Mouse (Mus musculus) myocyte (in vitro differentiated cells): Measurements from ENCODE around the gene Pwwp2a. TPM values are rescaled to one million over a fixed set of nuclear protein-coding genes. Genes with fewer than 3 reads are reported as not detected.

ENCODE experiments used
- H3K27me3 ChIP-seq: one replicate; pipeline ENCODE4 v1.6.1; 2011; ENCODE audit not compliant: control insufficient read depth, insufficient read depth, insufficient read length
- H3K36me3 ChIP-seq: one replicate; pipeline ENCODE4 v1.6.1; 2011; ENCODE audit not compliant: control insufficient read depth, insufficient read depth
- H3K4me2 ChIP-seq: one replicate; pipeline ENCODE4 v1.6.1; 2011; ENCODE audit warnings: low read depth, control low read depth
- H3K4me3 ChIP-seq: one replicate; pipeline ENCODE4 v1.5.1; 2011; ENCODE audit warnings: mild to moderate bottlenecking, control low read depth, moderate library complexity
- H3K79me2 ChIP-seq: one replicate; pipeline ENCODE4 v1.6.1; 2011; ENCODE audit not compliant: control insufficient read depth, insufficient read depth
- H3ac ChIP-seq: one replicate; pipeline ENCODE4 v1.6.1; 2011; ENCODE audit not compliant: control insufficient read depth, insufficient read length
- CEBPB ChIP-seq: IDR thresholded peaks from 2 replicates; pipeline ENCODE4 v1.6.1; 2011; ENCODE audit warnings: mild to moderate bottlenecking, moderate library complexity; ENCODE audit not compliant: poor library complexity, insufficient read depth, severe bottlenecking
- E2F4 ChIP-seq: IDR thresholded peaks from one replicate; pipeline ENCODE4 v1.6.1; 2011; ENCODE audit warnings: mild to moderate bottlenecking, control low read depth, moderate library complexity; ENCODE audit not compliant: insufficient read depth
- MAX ChIP-seq: IDR thresholded peaks from one replicate; pipeline ENCODE4 v1.6.1; 2011; ENCODE audit warnings: low read depth, mild to moderate bottlenecking, control low read depth
- MYOD1 ChIP-seq, 3 experiments: IDR thresholded peaks; one replicate each; pipeline ENCODE4 v1.6.1; 2011; ENCODE audit warnings: control low read depth in 2 of 3, low read depth in 2 of 3, mild to moderate bottlenecking in 2 of 3, moderate library complexity in 1 of 3; ENCODE audit not compliant: insufficient read length in 2 of 3, control insufficient read depth in 1 of 3
- MYOG ChIP-seq, 3 experiments: IDR thresholded peaks; one replicate each; pipeline ENCODE4 v1.6.1; 2011; ENCODE audit warnings: control low read depth in 2 of 3, low read depth in 2 of 3, mild to moderate bottlenecking in 2 of 3; ENCODE audit not compliant: insufficient read length in 2 of 3, control insufficient read depth in 1 of 3, insufficient read depth in 1 of 3
- POLR2A ChIP-seq: IDR thresholded peaks from one replicate; pipeline ENCODE4 v1.6.1; 2011; ENCODE audit warnings: low read depth, mild to moderate bottlenecking, control low read depth, moderate library complexity; ENCODE audit not compliant: insufficient read length
- POLR2AphosphoS2 ChIP-seq: IDR thresholded peaks from one replicate; pipeline ENCODE4 v1.6.1; 2011; ENCODE audit warnings: low read depth, control low read depth; ENCODE audit not compliant: insufficient read length
- REST ChIP-seq: IDR thresholded peaks from one replicate; pipeline ENCODE4 v1.6.1; 2011; ENCODE audit warnings: mild to moderate bottlenecking, control low read depth, moderate library complexity; ENCODE audit not compliant: insufficient read depth, insufficient read length
- SRF ChIP-seq: IDR thresholded peaks from one replicate; pipeline ENCODE4 v1.6.1; 2011; ENCODE audit warnings: low read depth; ENCODE audit not compliant: control insufficient read depth, insufficient read length
- TCF12 ChIP-seq: IDR thresholded peaks from one replicate; pipeline ENCODE4 v1.6.1; 2011; ENCODE audit warnings: mild to moderate bottlenecking, control low read depth; ENCODE audit not compliant: poor library complexity, insufficient read depth, severe bottlenecking
- TCF3 ChIP-seq: IDR thresholded peaks from one replicate; pipeline ENCODE4 v1.6.1; 2011; ENCODE audit warnings: low read depth, control low read depth; ENCODE audit not compliant: insufficient read length
- USF1 ChIP-seq: IDR thresholded peaks from one replicate; pipeline ENCODE4 v1.6.1; 2011; ENCODE audit warnings: low read depth, mild to moderate bottlenecking, control low read depth, moderate library complexity
- polyA plus RNA-seq: library from polyadenylated mRNA; unstranded; fragments of >200 nt; fragmentation: generic; extraction: Trizol; gene quantifications from one replicate; pipeline ENCODE4 v1.2.1, GENCODE M21; 2012; ENCODE audit warnings: missing spikeins

Pwwp2a gene
- polyA plus RNA-seq, 1 experiment: 4.9 TPM

- Histone ChIP-seq H3K27me3 (no peaks in the 10 kb centered on the region), H3K4me3 (no peak overlapping the region), H3K36me3 (peaks cover 7% of the 10 kb centered on the region), H3ac (no peak overlapping the region), H3K4me2 (no peak overlapping the region), H3K79me2 (no peaks in the 10 kb centered on the region)
- no peak for TF ChIP-seq SRF
- no peak for TF ChIP-seq MYOD1 (IDR thresholded peaks at IDR 0.05; ENCODE audit: control insufficient read depth in 1 of 3, insufficient read length in 2 of 3, low read depth in 2 of 3)
- no peak for TF ChIP-seq POLR2A
- TF ChIP-seq E2F4: no peak
Measured at GRCm38 (mm10) chr11:43712178-43712577, 30.4 kb downstream of the Pwwp2a start.

GRCm38 (mm10) chr11:43723411-43723810 is 41.6 kb downstream of the Pwwp2a start:
- H3ac ChIP-seq: no peak overlapping the region
- H3K4me2 ChIP-seq: no peak overlapping the region
- H3K4me3 ChIP-seq: no peak overlapping the region
- TF ChIP-seq MAX: no peak
- no peak for TF ChIP-seq TCF3
- no peak for TF ChIP-seq TCF12
- TF ChIP-seq MYOD1 (IDR thresholded peaks at IDR 0.05; ENCODE audit: control insufficient read depth in 1 of 3, insufficient read length in 2 of 3, low read depth in 2 of 3): no peak
- H3K36me3 ChIP-seq: peaks cover 10% of the 10 kb centered on the region
- no peaks in the 10 kb centered on the region for H3K79me2 ChIP-seq
- no peaks in the 10 kb centered on the region for H3K27me3 ChIP-seq

- TF ChIP-seq POLR2AphosphoS2: peak; percentile 78
- TF ChIP-seq REST: no peak
- peaks cover 6% of the 10 kb centered on the region for H3K36me3 ChIP-seq
- no peak overlapping the region for H3K4me3 ChIP-seq
- H3K27me3 ChIP-seq: no peaks in the 10 kb centered on the region
- H3ac ChIP-seq: no peak overlapping the region
- H3K4me2 ChIP-seq: no peak overlapping the region
- H3K79me2 ChIP-seq: no peaks in the 10 kb centered on the region
Measured at GRCm38 (mm10) chr11:43727796-43728195, 46.0 kb downstream of the Pwwp2a start.

GRCm38 (mm10) chr11:43728737-43729301 is 47.0 kb downstream of the Pwwp2a start:
- no peak for TF ChIP-seq USF1
- TF ChIP-seq CEBPB: no peak
- TF ChIP-seq E2F4: no peak
- TF ChIP-seq MYOD1 (IDR thresholded peaks at IDR 0.05; ENCODE audit: control insufficient read depth in 1 of 3, insufficient read length in 2 of 3, low read depth in 2 of 3): no peak
- no peak for TF ChIP-seq REST
- peak; percentile 38 for TF ChIP-seq POLR2AphosphoS2
- Histone ChIP-seq H3K4me3 (no peak overlapping the region), H3K27me3 (no peaks in the 10 kb centered on the region), H3K36me3 (peaks cover 17% of the 10 kb centered on the region), H3ac (no peak overlapping the region), H3K4me2 (no peak overlapping the region), H3K79me2 (no peaks in the 10 kb centered on the region)

- peak within 1 kb of the TSS; percentile 93 for H3K4me2 ChIP-seq
- TF ChIP-seq REST (no peak), POLR2A (peak; percentile 93), MYOG (IDR thresholded peaks at IDR 0.05; ENCODE audit: control insufficient read depth in 1 of 3, insufficient read depth in 1 of 3, insufficient read length in 2 of 3, low read depth in 2 of 3) (peak in 1 of 3 experiments; percentile 48), CEBPB (no peak), SRF (peak; percentile 49), USF1 (no peak), TCF3 (no peak), POLR2AphosphoS2 (peak; percentile 94), TCF12 (no peak), MYOD1 (IDR thresholded peaks at IDR 0.05; ENCODE audit: control insufficient read depth in 1 of 3, insufficient read length in 2 of 3, low read depth in 2 of 3) (peak in 2 of 3 experiments; percentile 5 to 38), E2F4 (no peak), MAX (no peak)
- H3K27me3 ChIP-seq: no peaks in the 10 kb centered on the region
- H3ac ChIP-seq: no peak within 1 kb of the TSS
- peak within 1 kb of the TSS; percentile 63 for H3K4me3 ChIP-seq
- peaks cover 13% of the 10 kb centered on the region for H3K79me2 ChIP-seq
- H3K36me3 ChIP-seq: peaks cover 12% of the 10 kb centered on the region
Measured at GRCm38 (mm10) chr11:43747233-43748226, 65.7 kb downstream of the Pwwp2a start, which contains the start of gene Ttc1. Gene Ttc1 (minus strand): TSS chr11:43748008.
